Mouse (Mus musculus): ENCODE measurements around the gene Vegfb. TPM values are rescaled to one million over a fixed set of nuclear protein-coding genes. Genes with fewer than 3 reads are reported as not detected.
A peak's percentile ranks its signal among the peaks of the same experiment; 100 is the strongest.

Gene Vegfb
- polyA plus RNA-seq, 1 experiment, result 83.0 TPM

DNA sequence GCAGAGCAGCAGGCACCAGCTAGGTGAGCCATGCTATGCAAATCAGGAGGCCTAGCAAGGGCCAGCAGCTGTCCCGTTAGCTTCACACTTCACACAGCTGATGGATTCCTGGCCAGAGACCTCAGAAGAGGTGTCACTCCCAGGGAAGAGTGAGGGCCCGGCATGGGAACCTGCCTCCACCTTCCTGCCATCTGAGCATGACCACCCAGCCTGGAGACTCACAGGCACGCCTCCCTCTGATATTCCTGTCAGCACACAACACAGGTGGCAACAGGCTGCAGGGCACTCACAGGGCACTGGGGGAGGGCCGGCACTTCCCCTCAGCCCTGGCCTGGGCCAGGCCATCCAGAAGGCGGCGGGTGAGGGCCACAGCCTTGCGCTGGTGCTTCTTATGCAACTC, 32.0 kb downstream of the Vegfb start:
- TF ChIP-seq POLR2A (IDR thresholded peaks at IDR 0.05; ENCODE audit: low read depth, low read length), result no peak
- TF ChIP-seq CTCF (conservative IDR thresholded peaks at IDR 0.05; ENCODE audit: insufficient read depth, insufficient read length, low read depth, low read length), result no peak
- WGBS, result 88% methylated on average over 7 of the region's 7 CpGs
- H3K27me3 ChIP-seq (replicated peaks; ENCODE audit: control insufficient read depth, insufficient read depth, low read length), result no peaks in the 10 kb centered on the region
- H3K27ac ChIP-seq (ENCODE audit: insufficient read depth, low read depth, low read length), result no peak overlapping the region
- peaks cover 10% of the 10 kb centered on the region; the same call in 1 of the 2 replicates for H3K4me1 ChIP-seq (ENCODE audit: control insufficient read depth, insufficient read depth, low read length)
- H3K36me3 ChIP-seq (ENCODE audit: control insufficient read depth, insufficient read depth, low read length), result no peaks in the 10 kb centered on the region
- H3K4me3 ChIP-seq (ENCODE audit: insufficient read depth, low read depth, low read length), result no peak overlapping the region
- no peak for DNase-seq

DNA sequence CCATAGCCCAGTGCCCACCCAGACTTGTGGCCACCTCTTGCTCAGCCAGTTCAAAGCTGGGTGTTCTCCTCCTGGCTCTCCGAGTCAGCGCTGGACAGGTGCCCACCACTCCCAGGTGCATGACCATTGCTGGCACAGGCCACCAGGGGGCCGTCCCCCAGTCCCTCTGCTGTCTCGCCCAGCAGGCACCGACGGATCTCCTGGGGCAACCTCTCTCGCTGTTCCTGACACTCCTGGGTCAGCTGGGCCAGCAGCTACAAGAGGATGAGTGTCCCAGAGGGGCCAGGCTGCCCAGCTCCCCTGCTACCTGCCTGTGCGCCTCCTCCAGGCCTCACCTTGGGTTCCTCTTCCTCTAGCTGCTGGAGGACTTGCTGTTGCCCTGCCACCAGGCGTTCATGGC, 33.4 kb downstream of the Vegfb start:
- Histone ChIP-seq H3K4me1 (ENCODE audit: control insufficient read depth, insufficient read depth, low read length) (peaks cover 14% of the 10 kb centered on the region; the same call in 1 of the 2 replicates), H3K36me3 (ENCODE audit: control insufficient read depth, insufficient read depth, low read length) (no peaks in the 10 kb centered on the region), H3K4me3 (ENCODE audit: insufficient read depth, low read depth, low read length) (no peak overlapping the region), H3K27me3 (replicated peaks; ENCODE audit: control insufficient read depth, insufficient read depth, low read length) (no peaks in the 10 kb centered on the region), H3K27ac (ENCODE audit: insufficient read depth, low read depth, low read length) (no peak overlapping the region)
- no peak for TF ChIP-seq POLR2A (IDR thresholded peaks at IDR 0.05; ENCODE audit: low read depth, low read length)
- TF ChIP-seq CTCF (conservative IDR thresholded peaks at IDR 0.05; ENCODE audit: insufficient read depth, insufficient read length, low read depth, low read length), result peak; percentile 61
- DNase-seq, result peak; percentile 74
- WGBS, result 26% methylated on average over 9 of the region's 9 CpGs

DNA sequence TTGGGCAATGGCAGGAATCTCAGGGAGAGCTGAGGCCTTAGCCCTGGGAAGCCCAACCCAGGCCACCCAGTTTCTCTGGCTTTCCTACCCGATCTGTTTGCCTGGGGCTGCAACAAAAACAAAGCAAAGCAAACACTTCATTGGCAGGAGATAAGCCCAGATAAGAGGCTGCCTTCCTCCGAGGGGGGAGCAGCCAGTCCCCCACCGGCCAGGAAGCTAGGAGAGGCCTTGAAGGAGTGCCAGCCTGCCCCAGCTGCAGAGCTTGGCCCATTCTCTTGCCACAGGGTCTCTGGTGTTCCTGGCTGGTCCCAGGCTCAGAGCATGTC, 34.8 kb downstream of the Vegfb start:
- Histone ChIP-seq H3K4me1 (ENCODE audit: control insufficient read depth, insufficient read depth, low read length) (peaks cover 14% of the 10 kb centered on the region; the same call in 1 of the 2 replicates), H3K36me3 (ENCODE audit: control insufficient read depth, insufficient read depth, low read length) (no peaks in the 10 kb centered on the region), H3K27me3 (replicated peaks; ENCODE audit: control insufficient read depth, insufficient read depth, low read length) (no peaks in the 10 kb centered on the region), H3K4me3 (ENCODE audit: insufficient read depth, low read depth, low read length) (peak overlapping the region; percentile 91), H3K27ac (ENCODE audit: insufficient read depth, low read depth, low read length) (peak overlapping the region; percentile 93)
- DNase-seq, result peak; percentile 83
- TF ChIP-seq POLR2A (IDR thresholded peaks at IDR 0.05; ENCODE audit: low read depth, low read length), result no peak
- no peak for TF ChIP-seq CTCF (conservative IDR thresholded peaks at IDR 0.05; ENCODE audit: insufficient read depth, insufficient read length, low read depth, low read length)
- WGBS, result 27% methylated on average over 3 of the region's 3 CpGs

DNA sequence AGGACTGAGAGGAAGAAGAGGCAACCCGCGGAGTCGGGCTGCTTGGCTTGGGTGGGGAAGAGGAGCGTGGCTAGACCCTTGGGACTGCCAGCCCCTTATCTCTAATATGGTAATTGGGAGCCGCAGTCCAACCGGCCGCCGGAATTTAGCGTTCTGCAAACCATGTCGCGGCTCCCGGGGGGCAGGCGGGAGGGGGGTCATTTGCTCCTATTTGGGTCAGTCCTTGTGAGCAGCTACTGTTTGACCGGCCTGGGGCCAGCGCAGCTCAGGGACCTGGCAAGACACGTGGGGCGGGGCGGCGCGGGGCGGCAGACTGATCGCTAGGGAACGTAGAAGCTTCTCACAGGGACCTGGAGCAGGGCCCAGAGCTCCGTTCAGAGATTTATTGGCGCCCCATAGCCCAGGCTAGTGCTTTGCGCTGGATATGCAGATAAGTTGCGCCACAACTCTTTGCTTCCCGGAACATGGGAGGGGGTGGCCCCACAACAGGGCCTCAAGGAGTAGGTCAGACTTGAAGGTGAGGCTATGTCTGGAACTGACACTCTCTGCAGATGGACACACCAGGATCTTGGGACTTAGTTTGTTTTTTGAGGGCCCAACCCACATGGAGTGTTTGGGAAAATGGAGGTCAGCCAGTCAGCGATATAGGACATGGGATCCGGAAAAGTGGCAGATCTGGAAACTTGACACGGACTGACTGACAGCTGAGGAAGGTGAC, 35.3 kb downstream of the Vegfb start:
- Histone ChIP-seq H3K27ac (ENCODE audit: insufficient read depth, low read depth, low read length) (peak overlapping the region; percentile 93), H3K27me3 (replicated peaks; ENCODE audit: control insufficient read depth, insufficient read depth, low read length) (no peaks in the 10 kb centered on the region), H3K36me3 (ENCODE audit: control insufficient read depth, insufficient read depth, low read length) (no peaks in the 10 kb centered on the region), H3K4me1 (ENCODE audit: control insufficient read depth, insufficient read depth, low read length) (peaks cover 14% of the 10 kb centered on the region; the same call in 1 of the 2 replicates), H3K4me3 (ENCODE audit: insufficient read depth, low read depth, low read length) (peak overlapping the region; percentile 91)
- DNase-seq, result peak; percentile 93
- WGBS, result 2% methylated on average over 31 of the region's 31 CpGs
- TF ChIP-seq POLR2A (IDR thresholded peaks at IDR 0.05; ENCODE audit: low read depth, low read length) (no peak), CTCF (conservative IDR thresholded peaks at IDR 0.05; ENCODE audit: insufficient read depth, insufficient read length, low read depth, low read length) (no peak)

DNA sequence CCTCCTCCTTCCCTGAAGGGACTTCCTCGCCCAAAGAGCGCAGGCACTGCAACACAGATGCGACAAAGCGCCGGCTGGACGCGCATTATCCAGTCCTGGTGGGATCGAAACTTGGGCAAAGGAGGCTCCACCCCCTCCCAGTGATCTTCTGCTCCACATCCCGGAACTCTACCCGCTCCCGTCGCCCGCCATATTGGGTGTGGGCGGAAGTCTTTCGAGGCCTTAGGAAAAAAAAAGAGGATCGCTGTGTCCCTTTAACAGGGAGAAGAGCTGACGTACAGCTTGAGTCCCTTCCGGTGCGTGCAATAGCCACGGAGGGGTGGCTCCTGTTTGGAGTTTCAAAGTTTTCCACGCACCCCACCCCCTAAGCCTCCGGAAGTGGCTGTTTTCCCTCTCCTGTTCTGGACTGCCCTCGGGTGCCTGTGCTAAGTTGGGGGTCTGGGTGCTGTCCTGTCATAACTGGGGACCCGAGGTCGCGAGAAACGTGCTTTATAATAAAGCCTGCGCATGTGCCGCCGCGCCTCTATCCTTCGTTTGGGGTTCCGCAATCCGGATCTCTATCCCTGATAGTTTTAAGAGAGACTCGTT, 36.0 kb downstream of the Vegfb start:
- no peaks in the 10 kb centered on the region for H3K36me3 ChIP-seq (ENCODE audit: control insufficient read depth, insufficient read depth, low read length)
- peaks cover 14% of the 10 kb centered on the region; the same call in 1 of the 2 replicates for H3K4me1 ChIP-seq (ENCODE audit: control insufficient read depth, insufficient read depth, low read length)
- DNase-seq, result peak; percentile 98
- no peaks in the 10 kb centered on the region for H3K27me3 ChIP-seq (replicated peaks; ENCODE audit: control insufficient read depth, insufficient read depth, low read length)
- H3K27ac ChIP-seq (ENCODE audit: insufficient read depth, low read depth, low read length), result peak overlapping the region; percentile 95
- under 1% methylated on average over 35 of the region's 35 CpGs for WGBS
- H3K4me3 ChIP-seq (ENCODE audit: insufficient read depth, low read depth, low read length), result peak overlapping the region; percentile 91
- TF ChIP-seq CTCF (conservative IDR thresholded peaks at IDR 0.05; ENCODE audit: insufficient read depth, insufficient read length, low read depth, low read length) (no peak), POLR2A (IDR thresholded peaks at IDR 0.05; ENCODE audit: low read depth, low read length) (peak; percentile 54)

DNA sequence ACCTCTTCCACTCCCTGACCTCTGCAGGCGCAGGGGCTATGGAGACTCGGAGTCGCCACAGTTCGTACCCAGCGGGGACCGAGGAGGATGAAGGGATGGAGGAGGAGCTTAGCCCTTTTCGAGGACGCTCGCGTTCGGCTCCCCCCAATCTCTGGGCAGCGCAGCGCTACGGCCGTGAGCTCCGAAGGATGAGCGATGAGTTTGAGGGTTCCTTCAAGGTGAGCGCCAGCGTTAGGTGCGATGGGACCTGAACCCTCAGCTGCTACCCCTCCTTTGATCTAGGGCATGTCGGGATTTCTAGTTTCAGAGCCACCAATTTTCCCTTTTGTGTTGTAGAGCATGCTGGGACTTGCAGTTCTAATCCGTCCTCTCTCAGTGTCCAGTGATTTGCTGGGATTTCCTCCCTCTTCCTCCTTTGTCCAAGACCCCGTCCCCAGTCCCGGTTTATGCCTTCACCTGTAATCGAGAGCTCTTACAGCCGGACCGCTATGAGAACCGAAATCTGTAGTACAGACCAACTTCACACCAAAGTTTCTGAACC, 36.8 kb downstream of the Vegfb start:
- whole genome bisulfite sequencing, result under 1% methylated on average over 28 of the region's 28 CpGs
- 0 out of 2 replicates have a peak, but pooled peaks have one; percentile 1 for TF ChIP-seq CTCF (conservative IDR thresholded peaks at IDR 0.05; ENCODE audit: insufficient read depth, insufficient read length, low read depth, low read length)
- TF ChIP-seq POLR2A (IDR thresholded peaks at IDR 0.05; ENCODE audit: low read depth, low read length), result peak; percentile 73
- peak overlapping the region; percentile 91 for H3K4me3 ChIP-seq (ENCODE audit: insufficient read depth, low read depth, low read length)
- no peaks in the 10 kb centered on the region for H3K27me3 ChIP-seq (replicated peaks; ENCODE audit: control insufficient read depth, insufficient read depth, low read length)
- DNase-seq, result peak; percentile 80
- peaks cover 14% of the 10 kb centered on the region; the same call in 1 of the 2 replicates for H3K4me1 ChIP-seq (ENCODE audit: control insufficient read depth, insufficient read depth, low read length)
- no peaks in the 10 kb centered on the region for H3K36me3 ChIP-seq (ENCODE audit: control insufficient read depth, insufficient read depth, low read length)
- peak overlapping the region; percentile 95 for H3K27ac ChIP-seq (ENCODE audit: insufficient read depth, low read depth, low read length)

DNA sequence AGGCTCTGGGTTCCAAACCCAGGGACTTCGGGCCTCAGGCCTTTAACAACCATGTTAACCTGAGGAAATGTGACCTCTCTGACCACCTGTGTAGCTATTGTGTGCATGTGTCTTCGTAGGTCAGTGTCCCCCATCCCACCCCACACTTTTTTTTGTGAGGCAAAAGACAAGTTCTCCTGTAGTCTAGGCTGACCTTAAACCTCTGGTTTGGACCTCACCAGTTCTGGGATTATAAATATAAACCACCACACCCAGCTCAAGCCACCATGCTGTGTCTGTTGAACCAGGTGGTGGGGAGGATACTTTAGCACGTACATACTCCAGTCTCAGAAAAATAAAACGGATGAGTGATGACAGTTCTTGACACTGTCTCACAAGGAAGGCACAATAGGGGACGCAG, 37.5 kb downstream of the Vegfb start:
- Histone ChIP-seq H3K4me3 (ENCODE audit: insufficient read depth, low read depth, low read length) (no peak overlapping the region), H3K36me3 (ENCODE audit: control insufficient read depth, insufficient read depth, low read length) (no peaks in the 10 kb centered on the region), H3K4me1 (ENCODE audit: control insufficient read depth, insufficient read depth, low read length) (peaks cover 14% of the 10 kb centered on the region; the same call in 1 of the 2 replicates), H3K27me3 (replicated peaks; ENCODE audit: control insufficient read depth, insufficient read depth, low read length) (no peaks in the 10 kb centered on the region), H3K27ac (ENCODE audit: insufficient read depth, low read depth, low read length) (no peak overlapping the region)
- no peak for DNase-seq
- 50% methylated on average over 5 of the region's 5 CpGs for WGBS
- TF ChIP-seq CTCF (conservative IDR thresholded peaks at IDR 0.05; ENCODE audit: insufficient read depth, insufficient read length, low read depth, low read length) (no peak), POLR2A (IDR thresholded peaks at IDR 0.05; ENCODE audit: low read depth, low read length) (no peak)
